Mouse (Mus musculus): ENCODE results near the gene Zfr2. TPM values are rescaled to one million over a fixed set of nuclear protein-coding genes. Genes with fewer than 3 reads are reported as not detected.

Zfr2 gene
- polyA plus RNA-seq (2015; fragmentation: Illumina TruSeq; extraction: RNeasy Lipid Tissue Mini Kit (QIAGEN cat#74804); ENCODE audit: insufficient read depth, low replicate concordance): 1.5 TPM

GRCm38 (mm10) chr10:81232580-81233225, at the start of gene Zfr2:
TSS of gene Zfr2 (plus strand) at chr10:81233155.

GRCm38 (mm10) chr10:81183805-81184204, 49.1 kb upstream of the Zfr2 start, which contains the start of gene 4930442H23Rik:
TSS of gene 4930442H23Rik (minus strand) at chr10:81183849.

GRCm38 (mm10) chr10:81201807-81202758, 30.9 kb upstream of the Zfr2 start, which contains the start of gene Nmrk2:
TSS of gene Nmrk2 (minus strand) at chr10:81202051.

GRCm38 (mm10) chr10:81230438-81231332, 2.3 kb upstream of the Zfr2 start, which contains the start of gene Atcay:
TSS of gene Atcay (minus strand) at chr10:81230833.

GRCm38 (mm10) chr10:81252424-81253419, 19.8 kb downstream of the Zfr2 start, which contains the start of gene Matk:
TSS of gene Matk (plus strand) at chr10:81252935.

GRCm38 (mm10) chr10:81266211-81267105, 33.5 kb downstream of the Zfr2 start, which contains the start of the genes Mrpl54 and Apba3:
TSS of gene Mrpl54 (minus strand) at chr10:81266934.
TSS of gene Apba3 (plus strand) at chr10:81266960.

GRCm38 (mm10) chr10:81291511-81292104, 58.7 kb downstream of the Zfr2 start, which contains the start of gene Tjp3:
TSS of gene Tjp3 (minus strand) at chr10:81291581.

GRCm38 (mm10) chr10:81292554-81293333, 59.8 kb downstream of the Zfr2 start, which contains the start of gene Pip5k1c:
TSS of gene Pip5k1c (plus strand) at chr10:81292963.

Other genes starting within 250 kb of the Zfr2 start
- 1.0 TPM for gene Gng7, start 218.2 kb upstream of the Zfr2 start, polyA plus RNA-seq (2015; fragmentation: Illumina TruSeq; extraction: RNeasy Lipid Tissue Mini Kit (QIAGEN cat#74804); ENCODE audit: insufficient read depth, low replicate concordance)
- gene Diras1, start 207.5 kb upstream of the Zfr2 start, polyA plus RNA-seq (2015; fragmentation: Illumina TruSeq; extraction: RNeasy Lipid Tissue Mini Kit (QIAGEN cat#74804); ENCODE audit: insufficient read depth, low replicate concordance): not detected
- gene Slc39a3, start 195.7 kb upstream of the Zfr2 start, polyA plus RNA-seq (2015; fragmentation: Illumina TruSeq; extraction: RNeasy Lipid Tissue Mini Kit (QIAGEN cat#74804); ENCODE audit: insufficient read depth, low replicate concordance): 3.3 TPM
- gene Sgta, start 173.0 kb upstream of the Zfr2 start, polyA plus RNA-seq (2015; fragmentation: Illumina TruSeq; extraction: RNeasy Lipid Tissue Mini Kit (QIAGEN cat#74804); ENCODE audit: insufficient read depth, low replicate concordance): 21.1 TPM
- gene Thop1, start 163.1 kb upstream of the Zfr2 start, polyA plus RNA-seq (2015; fragmentation: Illumina TruSeq; extraction: RNeasy Lipid Tissue Mini Kit (QIAGEN cat#74804); ENCODE audit: insufficient read depth, low replicate concordance): 4.1 TPM
- gene Creb3l3, start 134.3 kb upstream of the Zfr2 start, polyA plus RNA-seq (2015; fragmentation: Illumina TruSeq; extraction: RNeasy Lipid Tissue Mini Kit (QIAGEN cat#74804); ENCODE audit: insufficient read depth, low replicate concordance): not detected
- 27.7 TPM for gene Map2k2, start 127.2 kb upstream of the Zfr2 start, polyA plus RNA-seq (2015; fragmentation: Illumina TruSeq; extraction: RNeasy Lipid Tissue Mini Kit (QIAGEN cat#74804); ENCODE audit: insufficient read depth, low replicate concordance)
- gene Zbtb7a, start 97.9 kb upstream of the Zfr2 start, polyA plus RNA-seq (2015; fragmentation: Illumina TruSeq; extraction: RNeasy Lipid Tissue Mini Kit (QIAGEN cat#74804); ENCODE audit: insufficient read depth, low replicate concordance): 14.0 TPM
- gene Pias4, start 65.2 kb upstream of the Zfr2 start, polyA plus RNA-seq (2015; fragmentation: Illumina TruSeq; extraction: RNeasy Lipid Tissue Mini Kit (QIAGEN cat#74804); ENCODE audit: insufficient read depth, low replicate concordance): 10.8 TPM
- 451 TPM for gene Eef2, start 56.5 kb upstream of the Zfr2 start, polyA plus RNA-seq (2015; fragmentation: Illumina TruSeq; extraction: RNeasy Lipid Tissue Mini Kit (QIAGEN cat#74804); ENCODE audit: insufficient read depth, low replicate concordance)
- 8.6 TPM for gene Dapk3, start 50.1 kb upstream of the Zfr2 start, polyA plus RNA-seq (2015; fragmentation: Illumina TruSeq; extraction: RNeasy Lipid Tissue Mini Kit (QIAGEN cat#74804); ENCODE audit: insufficient read depth, low replicate concordance)
- not detected for gene 4930442H23Rik, start 49.3 kb upstream of the Zfr2 start, polyA plus RNA-seq (2015; fragmentation: Illumina TruSeq; extraction: RNeasy Lipid Tissue Mini Kit (QIAGEN cat#74804); ENCODE audit: insufficient read depth, low replicate concordance)
- gene Nmrk2, start 31.1 kb upstream of the Zfr2 start, polyA plus RNA-seq (2015; fragmentation: Illumina TruSeq; extraction: RNeasy Lipid Tissue Mini Kit (QIAGEN cat#74804); ENCODE audit: insufficient read depth, low replicate concordance): not detected
- 1.2 TPM for gene Atcay, start 2.3 kb upstream of the Zfr2 start, polyA plus RNA-seq (2015; fragmentation: Illumina TruSeq; extraction: RNeasy Lipid Tissue Mini Kit (QIAGEN cat#74804); ENCODE audit: insufficient read depth, low replicate concordance)
- gene Matk, start 19.8 kb downstream of the Zfr2 start, polyA plus RNA-seq (2015; fragmentation: Illumina TruSeq; extraction: RNeasy Lipid Tissue Mini Kit (QIAGEN cat#74804); ENCODE audit: insufficient read depth, low replicate concordance): 4.6 TPM
- gene Mrpl54, start 33.8 kb downstream of the Zfr2 start, polyA plus RNA-seq (2015; fragmentation: Illumina TruSeq; extraction: RNeasy Lipid Tissue Mini Kit (QIAGEN cat#74804); ENCODE audit: insufficient read depth, low replicate concordance): 28.9 TPM
- gene Apba3, start 33.8 kb downstream of the Zfr2 start, polyA plus RNA-seq (2015; fragmentation: Illumina TruSeq; extraction: RNeasy Lipid Tissue Mini Kit (QIAGEN cat#74804); ENCODE audit: insufficient read depth, low replicate concordance): 11.9 TPM
- gene Tjp3, start 58.4 kb downstream of the Zfr2 start, polyA plus RNA-seq (2015; fragmentation: Illumina TruSeq; extraction: RNeasy Lipid Tissue Mini Kit (QIAGEN cat#74804); ENCODE audit: insufficient read depth, low replicate concordance): 2.6 TPM
- 26.7 TPM for gene Pip5k1c, start 59.8 kb downstream of the Zfr2 start, polyA plus RNA-seq (2015; fragmentation: Illumina TruSeq; extraction: RNeasy Lipid Tissue Mini Kit (QIAGEN cat#74804); ENCODE audit: insufficient read depth, low replicate concordance)
- 5.0 TPM for gene Cactin, start 87.9 kb downstream of the Zfr2 start, polyA plus RNA-seq (2015; fragmentation: Illumina TruSeq; extraction: RNeasy Lipid Tissue Mini Kit (QIAGEN cat#74804); ENCODE audit: insufficient read depth, low replicate concordance)
- gene Tbxa2r, start 95.6 kb downstream of the Zfr2 start, polyA plus RNA-seq (2015; fragmentation: Illumina TruSeq; extraction: RNeasy Lipid Tissue Mini Kit (QIAGEN cat#74804); ENCODE audit: insufficient read depth, low replicate concordance): 3.0 TPM
- gene Gipc3, start 110.1 kb downstream of the Zfr2 start, polyA plus RNA-seq (2015; fragmentation: Illumina TruSeq; extraction: RNeasy Lipid Tissue Mini Kit (QIAGEN cat#74804); ENCODE audit: insufficient read depth, low replicate concordance): 0.59 TPM
- gene Hmg20b, start 117.3 kb downstream of the Zfr2 start, polyA plus RNA-seq (2015; fragmentation: Illumina TruSeq; extraction: RNeasy Lipid Tissue Mini Kit (QIAGEN cat#74804); ENCODE audit: insufficient read depth, low replicate concordance): 30.0 TPM
- 2.8 TPM for gene Mfsd12, start 124.3 kb downstream of the Zfr2 start, polyA plus RNA-seq (2015; fragmentation: Illumina TruSeq; extraction: RNeasy Lipid Tissue Mini Kit (QIAGEN cat#74804); ENCODE audit: insufficient read depth, low replicate concordance)
- gene 4930404N11Rik, start 132.7 kb downstream of the Zfr2 start, polyA plus RNA-seq (2015; fragmentation: Illumina TruSeq; extraction: RNeasy Lipid Tissue Mini Kit (QIAGEN cat#74804); ENCODE audit: insufficient read depth, low replicate concordance): 0.18 TPM
- 7.7 TPM for gene Fzr1, start 145.4 kb downstream of the Zfr2 start, polyA plus RNA-seq (2015; fragmentation: Illumina TruSeq; extraction: RNeasy Lipid Tissue Mini Kit (QIAGEN cat#74804); ENCODE audit: insufficient read depth, low replicate concordance)
- 1.9 TPM for gene Dohh, start 151.3 kb downstream of the Zfr2 start, polyA plus RNA-seq (2015; fragmentation: Illumina TruSeq; extraction: RNeasy Lipid Tissue Mini Kit (QIAGEN cat#74804); ENCODE audit: insufficient read depth, low replicate concordance)
- 3.2 TPM for gene Gm48551, start 151.3 kb downstream of the Zfr2 start, polyA plus RNA-seq (2015; fragmentation: Illumina TruSeq; extraction: RNeasy Lipid Tissue Mini Kit (QIAGEN cat#74804); ENCODE audit: insufficient read depth, low replicate concordance)
- 0.43 TPM for gene Gm48552, start 155.8 kb downstream of the Zfr2 start, polyA plus RNA-seq (2015; fragmentation: Illumina TruSeq; extraction: RNeasy Lipid Tissue Mini Kit (QIAGEN cat#74804); ENCODE audit: insufficient read depth, low replicate concordance)
- gene Smim24, start 159.9 kb downstream of the Zfr2 start, polyA plus RNA-seq (2015; fragmentation: Illumina TruSeq; extraction: RNeasy Lipid Tissue Mini Kit (QIAGEN cat#74804); ENCODE audit: insufficient read depth, low replicate concordance): 9.5 TPM
- 9.4 TPM for gene Nfic, start 222.5 kb downstream of the Zfr2 start, polyA plus RNA-seq (2015; fragmentation: Illumina TruSeq; extraction: RNeasy Lipid Tissue Mini Kit (QIAGEN cat#74804); ENCODE audit: insufficient read depth, low replicate concordance)
- 0.15 TPM for gene Celf5, start 249.6 kb downstream of the Zfr2 start, polyA plus RNA-seq (2015; fragmentation: Illumina TruSeq; extraction: RNeasy Lipid Tissue Mini Kit (QIAGEN cat#74804); ENCODE audit: insufficient read depth, low replicate concordance)